Mouse (Mus musculus): ENCODE measurements around the gene Ccng2. TPM values are rescaled to one million over a fixed set of nuclear protein-coding genes. Genes with fewer than 3 reads are reported as not detected.

Ccng2 gene
- polyA plus RNA-seq, 1 experiment from 2014 or later = 71.3 TPM

GRCm38 (mm10) chr5:93245280-93245679, 21.8 kb upstream of the Ccng2 start:
- no peak for DNase-seq (ENCODE audit: low spot score)
- 83% methylated on average over 2 of the region's 2 CpGs for WGBS
- H3K4me3 ChIP-seq = no peak overlapping the region
- no peaks in the 10 kb centered on the region for H3K27me3 ChIP-seq (ENCODE audit: low read depth, poor library complexity, severe bottlenecking)
- H3K4me1 ChIP-seq = 0 out of 2 replicates have a peak, but pooled peaks cover 8% of the 10 kb centered on the region
- H3K9me3 ChIP-seq (replicated peaks) = no peaks in the 10 kb centered on the region; the same call in 1 of the 2 replicates
- no peak overlapping the region for H3K27ac ChIP-seq
- H3K36me3 ChIP-seq = no peaks in the 10 kb centered on the region

DNA sequence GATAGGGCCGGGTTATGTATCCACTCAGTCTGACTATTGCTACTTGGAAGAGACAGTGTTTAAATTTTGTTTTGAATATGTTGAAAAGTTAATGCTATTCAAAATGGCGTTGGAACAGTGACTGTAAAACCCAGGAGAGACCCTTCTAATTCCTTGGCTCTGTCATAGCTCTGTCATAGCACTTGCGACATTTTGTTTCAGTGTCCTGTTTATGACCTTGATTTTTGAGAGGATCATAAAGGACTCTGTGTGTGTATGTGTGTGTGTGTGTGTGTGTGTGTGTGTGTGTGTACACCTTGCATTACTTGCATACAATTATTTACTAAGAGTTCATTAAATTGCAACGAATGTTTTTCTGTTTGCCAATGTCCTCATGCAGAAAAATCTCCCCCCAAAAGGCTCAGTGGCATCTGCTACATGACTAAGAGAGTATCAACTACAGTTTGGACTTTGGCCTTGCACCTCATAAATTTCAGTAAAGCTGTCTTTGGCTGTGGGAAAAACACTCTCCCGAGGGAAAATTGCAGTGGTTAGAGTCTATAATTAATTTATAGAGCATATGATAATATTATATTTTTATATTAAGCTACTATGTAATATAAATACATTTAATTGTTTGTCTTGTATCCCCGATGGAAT, 17.0 kb upstream of the Ccng2 start:
- H3K9me3 ChIP-seq (replicated peaks) = no peaks in the 10 kb centered on the region
- no peak overlapping the region for H3K27ac ChIP-seq
- H3K4me1 ChIP-seq = peaks cover 11% of the 10 kb centered on the region; the same call in 1 of the 2 replicates
- H3K36me3 ChIP-seq = no peaks in the 10 kb centered on the region
- no peak overlapping the region for H3K4me3 ChIP-seq
- no peak for DNase-seq (ENCODE audit: low spot score)
- no peaks in the 10 kb centered on the region for H3K27me3 ChIP-seq (ENCODE audit: low read depth, poor library complexity, severe bottlenecking)
- 74% methylated on average over 6 of the region's 6 CpGs for WGBS

- Histone ChIP-seq H3K4me3 (no peak overlapping the region), H3K36me3 (no peaks in the 10 kb centered on the region), H3K27me3 (ENCODE audit: low read depth, poor library complexity, severe bottlenecking) (no peaks in the 10 kb centered on the region), H3K4me1 (peaks cover 11% of the 10 kb centered on the region; the same call in 1 of the 2 replicates), H3K27ac (no peak overlapping the region), H3K9me3 (replicated peaks) (no peaks in the 10 kb centered on the region)
- WGBS = 87% methylated on average over 12 of the region's 12 CpGs
- no peak for DNase-seq (ENCODE audit: low spot score)
These were observed 15.9 kb upstream of the Ccng2 start for GRCm38 (mm10) chr5:93251001-93251760.

DNA sequence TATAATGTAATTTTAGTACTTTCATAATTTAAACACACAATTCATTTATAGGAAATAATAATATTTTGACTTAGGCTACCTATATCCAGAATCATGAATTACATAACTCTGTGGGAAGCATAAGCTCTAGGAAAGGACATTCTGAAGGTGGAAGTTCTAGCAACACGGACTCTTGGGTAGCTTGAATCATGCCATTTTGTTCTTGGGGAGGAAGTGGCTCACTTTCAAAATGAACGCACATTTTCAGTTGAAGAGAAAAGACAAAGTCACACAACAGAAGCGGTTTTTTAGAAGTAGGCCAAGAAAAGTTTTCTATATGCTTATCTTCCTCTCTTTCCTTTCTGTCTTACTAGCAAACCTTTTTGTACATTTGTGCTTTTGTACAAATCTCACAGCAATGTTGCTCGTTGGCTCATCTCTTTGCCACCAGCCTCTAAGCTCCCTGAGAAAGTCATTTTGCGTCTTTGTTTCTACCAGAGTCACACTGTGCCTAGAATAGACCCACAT, 11.2 kb upstream of the Ccng2 start:
- Histone ChIP-seq H3K27me3 (ENCODE audit: low read depth, poor library complexity, severe bottlenecking) (no peaks in the 10 kb centered on the region), H3K36me3 (no peaks in the 10 kb centered on the region), H3K4me3 (no peak overlapping the region), H3K27ac (no peak overlapping the region), H3K4me1 (peaks cover 4% of the 10 kb centered on the region; the same call in 1 of the 2 replicates), H3K9me3 (replicated peaks) (no peaks in the 10 kb centered on the region)
- DNase-seq (ENCODE audit: low spot score) = no peak
- 89% methylated on average over 5 of the region's 5 CpGs for WGBS

GRCm38 (mm10) chr5:93256820-93257405, 10.1 kb upstream of the Ccng2 start:
- Histone ChIP-seq H3K4me3 (no peak overlapping the region), H3K27me3 (ENCODE audit: low read depth, poor library complexity, severe bottlenecking) (no peaks in the 10 kb centered on the region), H3K27ac (no peak overlapping the region), H3K36me3 (no peaks in the 10 kb centered on the region), H3K4me1 (no peaks in the 10 kb centered on the region), H3K9me3 (replicated peaks) (no peaks in the 10 kb centered on the region)
- no peak for DNase-seq (ENCODE audit: low spot score)

DNA sequence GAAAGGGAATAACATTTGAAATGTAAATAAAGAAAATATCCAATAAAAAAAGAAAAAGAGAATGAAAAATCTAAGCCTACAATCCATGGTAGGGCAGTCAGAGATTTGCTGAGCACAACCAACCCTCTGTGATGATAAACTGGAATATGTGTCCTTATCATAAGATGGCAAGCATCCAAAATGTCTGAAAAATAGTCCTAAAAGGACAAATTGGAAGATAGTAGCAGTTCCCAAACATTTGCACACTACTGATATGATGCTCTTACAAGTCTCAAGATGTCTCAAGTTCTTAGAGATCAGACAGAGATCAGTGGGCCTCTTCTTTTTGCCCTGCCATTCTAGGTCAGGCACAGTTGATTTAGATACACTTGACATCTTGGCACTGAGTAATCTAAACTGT, 7.7 kb upstream of the Ccng2 start:
- DNase-seq (ENCODE audit: low spot score) = no peak
- no peaks in the 10 kb centered on the region for H3K27me3 ChIP-seq (ENCODE audit: low read depth, poor library complexity, severe bottlenecking)
- H3K36me3 ChIP-seq = no peaks in the 10 kb centered on the region
- H3K4me1 ChIP-seq = no peaks in the 10 kb centered on the region
- H3K27ac ChIP-seq = no peak overlapping the region
- H3K9me3 ChIP-seq (replicated peaks) = no peaks in the 10 kb centered on the region
- H3K4me3 ChIP-seq = no peak overlapping the region

GRCm38 (mm10) chr5:93260983-93261382, 6.1 kb upstream of the Ccng2 start:
- no peaks in the 10 kb centered on the region for H3K27me3 ChIP-seq (ENCODE audit: low read depth, poor library complexity, severe bottlenecking)
- no peak overlapping the region for H3K27ac ChIP-seq
- H3K4me3 ChIP-seq = no peak overlapping the region
- WGBS = 62% methylated on average over 3 of the region's 3 CpGs
- no peaks in the 10 kb centered on the region for H3K9me3 ChIP-seq (replicated peaks)
- H3K4me1 ChIP-seq = peaks cover 3% of the 10 kb centered on the region
- no peaks in the 10 kb centered on the region for H3K36me3 ChIP-seq
- no peak for DNase-seq (ENCODE audit: low spot score)

DNA sequence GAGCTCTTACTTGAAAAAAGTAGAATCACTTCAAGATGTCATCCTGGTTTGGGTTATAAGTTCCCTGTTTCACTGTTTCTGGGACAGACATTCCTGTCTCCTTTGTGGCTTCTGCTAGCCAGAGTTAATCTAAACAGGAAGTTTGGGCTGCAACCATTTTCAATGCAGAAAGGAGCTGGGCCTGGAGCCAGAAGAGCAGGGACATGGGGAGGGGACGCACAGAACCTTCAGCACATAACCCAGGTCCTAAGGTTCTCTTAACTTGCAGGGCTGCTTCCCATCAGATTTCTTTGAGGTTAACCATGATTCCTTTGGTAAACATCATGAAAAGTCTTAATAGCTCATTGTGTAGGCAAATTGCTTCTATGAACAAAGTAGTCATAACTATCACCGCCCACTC, 4.3 kb upstream of the Ccng2 start:
- H3K4me3 ChIP-seq = no peak overlapping the region
- DNase-seq (ENCODE audit: low spot score) = no peak
- WGBS = 90% methylated on average over 2 of the region's 2 CpGs
- no peaks in the 10 kb centered on the region for H3K9me3 ChIP-seq (replicated peaks)
- no peaks in the 10 kb centered on the region for H3K36me3 ChIP-seq
- no peak overlapping the region for H3K27ac ChIP-seq
- no peaks in the 10 kb centered on the region for H3K27me3 ChIP-seq (ENCODE audit: low read depth, poor library complexity, severe bottlenecking)
- peaks cover 9% of the 10 kb centered on the region for H3K4me1 ChIP-seq

GRCm38 (mm10) chr5:93263396-93264075, 3.5 kb upstream of the Ccng2 start:
- no peaks in the 10 kb centered on the region for H3K27me3 ChIP-seq (ENCODE audit: low read depth, poor library complexity, severe bottlenecking)
- H3K27ac ChIP-seq = no peak overlapping the region
- H3K36me3 ChIP-seq = no peaks in the 10 kb centered on the region
- no peaks in the 10 kb centered on the region for H3K9me3 ChIP-seq (replicated peaks)
- 81% methylated on average over 6 of the region's 6 CpGs for WGBS
- H3K4me1 ChIP-seq = peaks cover 9% of the 10 kb centered on the region
- DNase-seq (ENCODE audit: low spot score) = no peak
- H3K4me3 ChIP-seq = no peak overlapping the region

GRCm38 (mm10) chr5:93264136-93264700, 2.8 kb upstream of the Ccng2 start:
- peaks cover 9% of the 10 kb centered on the region for H3K4me1 ChIP-seq
- no peaks in the 10 kb centered on the region for H3K27me3 ChIP-seq (ENCODE audit: low read depth, poor library complexity, severe bottlenecking)
- no peaks in the 10 kb centered on the region for H3K36me3 ChIP-seq
- no peak overlapping the region for H3K4me3 ChIP-seq
- 71% methylated on average over 1 of the region's 1 CpGs for WGBS
- H3K27ac ChIP-seq = no peak overlapping the region
- no peaks in the 10 kb centered on the region for H3K9me3 ChIP-seq (replicated peaks)
- DNase-seq (ENCODE audit: low spot score) = no peak

- Histone ChIP-seq H3K27me3 (ENCODE audit: low read depth, poor library complexity, severe bottlenecking) (no peaks in the 10 kb centered on the region), H3K4me3 (no peak overlapping the region), H3K4me1 (peaks cover 14% of the 10 kb centered on the region), H3K9me3 (replicated peaks) (no peaks in the 10 kb centered on the region), H3K36me3 (peaks cover 10% of the 10 kb centered on the region), H3K27ac (peak overlapping the region; percentile 12; the same call in 1 of the 2 replicates)
- WGBS = 90% methylated on average over 7 of the region's 7 CpGs
- no peak for DNase-seq (ENCODE audit: low spot score)
These were observed 1.8 kb upstream of the Ccng2 start for GRCm38 (mm10) chr5:93265164-93265800.

Data from limb, embryonic 10.5 days (tissue).